Mouse (Mus musculus) gonadal fat pad, adult 2 months (tissue): ENCODE data around the gene Fcrl5. TPM values are rescaled to one million over a fixed set of nuclear protein-coding genes. Genes with fewer than 3 reads are reported as not detected.

ENCODE experiments used
- DNase-seq: peaks from one replicate; pipeline ENCODE4 v3.0.0-alpha.2; 2012; ENCODE audit warnings: low read depth
- polyA plus RNA-seq: library from polyadenylated mRNA; depleted of rRNA; stranded (reverse); fragments of >200 nt; gene quantifications from 2 replicates; pipeline ENCODE4 v1.2.3, GENCODE M21; 2012; rRNA removed

Gene Fcrl5
- polyA plus RNA-seq, 1 experiment, result 0.07 TPM

DNA sequence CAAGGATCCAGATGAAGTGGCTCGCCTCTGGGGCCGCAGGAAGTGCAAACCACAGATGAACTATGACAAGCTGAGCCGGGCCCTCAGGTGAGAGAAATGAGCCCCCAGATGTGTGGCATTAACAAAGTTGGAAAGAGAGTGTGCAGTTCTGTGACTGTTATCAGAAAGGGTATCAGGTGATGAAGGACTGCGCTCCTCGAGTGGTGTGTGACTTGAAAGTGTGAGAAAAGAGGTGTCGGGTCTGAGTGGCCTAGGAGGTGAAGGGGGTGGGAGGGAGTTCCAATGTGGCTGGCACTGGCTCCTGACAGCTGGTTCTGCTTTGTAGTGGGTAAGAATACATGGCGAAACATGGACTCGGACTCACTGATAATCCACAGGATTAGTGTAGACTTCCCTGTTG lies 92.4 kb downstream of the Fcrl5 start:
- DNase-seq, result no peak

DNA sequence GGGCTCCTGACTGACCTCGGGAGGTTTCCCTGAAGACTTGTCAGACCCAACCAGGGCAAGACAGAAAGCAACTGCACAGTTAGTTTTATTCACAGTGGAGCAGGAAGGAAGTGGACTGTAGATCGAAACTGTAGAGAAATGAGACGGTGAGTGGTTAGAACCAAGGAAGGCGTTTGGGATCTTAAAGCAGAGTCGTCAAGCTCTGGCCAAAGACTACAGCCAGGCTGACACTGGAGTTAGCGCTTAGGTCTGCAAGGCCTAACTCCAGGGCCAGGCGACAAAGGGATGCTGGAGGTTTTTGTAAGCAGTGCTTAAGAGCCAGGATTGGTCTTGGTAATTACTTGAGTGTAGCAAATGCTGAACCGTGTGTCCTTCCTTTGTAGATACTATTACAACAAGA lies 93.3 kb downstream of the Fcrl5 start:
- DNase-seq, result no peak

DNA sequence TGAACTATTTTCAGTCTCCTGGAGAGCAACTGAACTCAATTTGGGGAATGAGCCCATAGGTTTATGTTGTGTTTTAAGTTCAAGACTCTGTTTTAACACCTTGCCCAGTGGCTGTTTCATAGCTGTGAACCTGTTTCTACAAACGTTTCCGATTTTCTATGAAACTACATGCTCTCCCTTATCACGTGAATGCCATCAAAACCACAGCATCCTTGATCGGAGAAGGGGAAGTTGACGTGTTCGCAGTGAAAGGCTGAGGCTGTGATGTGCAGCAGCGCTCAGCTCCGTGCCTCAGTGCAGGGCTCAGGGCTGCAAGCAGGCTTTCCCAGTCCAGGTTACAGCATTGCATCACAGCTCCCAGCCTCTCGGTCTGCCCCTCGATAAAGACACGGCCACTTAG lies 94.0 kb downstream of the Fcrl5 start:
- DNase-seq, result no peak

DNA sequence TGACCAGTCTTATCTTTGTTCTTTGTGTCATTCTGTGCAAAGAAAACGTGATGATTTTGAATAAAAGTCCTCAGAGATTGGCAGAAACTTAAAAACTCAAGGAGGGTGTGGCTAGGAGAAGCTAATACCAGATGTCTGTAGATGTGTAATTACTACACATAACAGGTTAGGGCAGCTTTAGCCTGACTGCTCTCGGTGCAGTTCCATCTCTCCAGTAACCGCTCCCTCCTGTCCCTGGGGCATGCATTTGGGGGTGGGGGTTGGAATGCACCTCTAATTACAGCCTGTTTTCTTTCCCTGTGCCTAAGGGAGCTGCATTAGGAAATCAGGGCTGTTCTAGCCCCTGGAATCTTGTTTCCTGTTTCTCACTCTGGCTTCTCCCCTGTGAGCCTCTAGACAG lies 94.7 kb downstream of the Fcrl5 start:
- no peak for DNase-seq

GRCm38 (mm10) chr3:87533667-87534378 lies 98.2 kb downstream of the Fcrl5 start:
- DNase-seq, result no peak

DNA sequence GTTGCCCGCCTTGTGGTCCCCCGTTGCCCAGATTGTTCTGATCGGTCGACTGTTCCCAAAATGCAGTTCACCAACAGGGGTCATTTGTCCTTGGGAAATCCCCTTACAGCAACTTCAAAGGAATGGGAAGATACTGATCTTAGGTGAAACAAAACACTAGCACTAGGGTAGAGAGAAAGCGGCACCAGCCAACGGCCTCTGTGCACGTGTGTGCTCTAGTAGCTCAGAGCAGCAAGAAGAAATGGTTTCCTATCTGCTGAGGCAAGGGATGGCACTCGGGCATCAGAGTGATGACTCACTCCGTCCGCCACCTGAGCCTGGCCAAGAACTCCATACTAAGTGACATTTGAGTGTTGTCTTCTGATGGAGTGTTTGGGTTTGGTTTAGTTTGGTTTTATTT lies 102.5 kb downstream of the Fcrl5 start:
- DNase-seq, result no peak

GRCm38 (mm10) chr3:87540028-87540675 lies 104.6 kb downstream of the Fcrl5 start:
- DNase-seq, result no peak

DNA sequence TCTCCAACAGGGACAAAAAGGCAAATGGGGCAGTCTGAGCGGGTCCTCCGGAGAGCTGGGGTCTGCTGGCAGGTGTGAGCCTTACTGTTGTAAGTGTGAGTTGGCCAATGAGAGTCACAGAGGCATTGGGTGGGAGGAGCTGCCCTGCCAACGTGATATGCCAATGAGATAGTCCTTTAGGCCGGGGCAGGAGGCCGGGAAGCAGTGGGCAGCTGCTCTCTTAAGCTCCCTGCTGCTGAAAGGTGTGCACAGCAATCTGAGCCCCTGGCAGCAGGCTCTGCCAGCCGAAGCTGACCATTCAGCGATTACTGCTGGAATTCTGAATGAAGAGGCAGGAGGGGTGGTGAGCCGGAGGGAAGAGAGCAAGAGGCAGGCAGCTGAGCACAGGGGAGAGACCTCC lies 105.1 kb downstream of the Fcrl5 start:
- no peak for DNase-seq

DNA sequence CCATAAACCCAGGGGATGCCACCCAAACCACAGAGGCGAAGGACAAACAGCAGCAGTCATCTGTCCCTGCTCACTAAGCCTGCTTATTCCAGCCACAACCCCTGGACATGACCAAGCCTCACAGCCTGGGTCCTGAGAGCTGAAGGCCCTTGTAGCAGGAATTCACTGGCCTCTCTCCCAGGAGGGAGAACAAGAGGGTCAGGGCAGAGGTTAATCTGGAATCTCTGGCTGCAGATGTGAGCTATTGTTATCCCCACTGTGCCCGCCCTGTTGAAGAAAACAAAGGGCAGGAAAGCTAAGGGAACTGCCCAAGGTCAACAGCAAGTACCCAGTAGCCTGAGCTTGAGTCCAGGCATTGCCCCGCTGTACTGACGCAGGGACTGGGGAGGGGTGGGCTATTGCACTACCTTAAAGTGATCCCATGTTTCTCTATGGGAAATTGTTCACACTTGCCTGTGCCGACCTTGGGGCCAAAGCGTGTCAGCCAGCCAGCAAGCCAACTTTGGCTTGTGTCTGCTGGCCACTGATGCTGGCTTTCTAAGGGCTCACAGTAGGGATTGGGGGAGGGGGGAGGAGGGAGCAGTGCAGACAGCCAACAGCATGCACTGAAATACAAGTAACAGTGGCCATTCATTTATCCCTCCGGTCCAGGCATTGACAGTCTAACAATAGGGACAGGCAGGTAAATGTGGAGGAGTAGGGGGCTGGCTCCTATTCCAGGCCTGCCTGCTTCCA lies 107.1 kb downstream of the Fcrl5 start:
- no peak for DNase-seq

- no peak for DNase-seq
Observed at GRCm38 (mm10) chr3:87545554-87545953, 110.0 kb downstream of the Fcrl5 start.

GRCm38 (mm10) chr3:87546291-87546721 lies 110.7 kb downstream of the Fcrl5 start:
- DNase-seq, result no peak

- no peak for DNase-seq
Observed at GRCm38 (mm10) chr3:87549908-87550307, 114.3 kb downstream of the Fcrl5 start.

Other genes with a start within 250 kb of the Fcrl5 start
- 10.0 and 11.0 TPM in 2 replicates for gene Fcrls, start 172.0 kb upstream of the Fcrl5 start, polyA plus RNA-seq
- 1.8 and 1.9 TPM in 2 replicates for gene Cd5l, start 77.9 kb upstream of the Fcrl5 start, polyA plus RNA-seq
- gene Fcrl1, start 59.4 kb upstream of the Fcrl5 start, polyA plus RNA-seq, result 0.76 and 1.1 TPM in 2 replicates
- 15.8 and 16.5 TPM in 2 replicates for gene Etv3, start 89.6 kb downstream of the Fcrl5 start, polyA plus RNA-seq
- 26.6 and 31.0 TPM in 2 replicates for gene Arhgef11, start 181.8 kb downstream of the Fcrl5 start, polyA plus RNA-seq